Mouse (Mus musculus): ENCODE measurements around the gene Plscr3.

- TF ChIP-seq CTCF (IDR thresholded peaks at IDR 0.05; ENCODE audit: borderline replicate concordance, control insufficient read depth, extremely low read depth, insufficient read depth, low read length, poor library complexity) (no peak), POLR2A (IDR thresholded peaks at IDR 0.05; ENCODE audit: control insufficient read depth, extremely low read depth, insufficient read depth, low read length, poor library complexity) (no peak)
These were observed 37.5 kb downstream of the Plscr3 start for GRCm38 (mm10) chr11:69883527-69884151.

Data from thymus, adult 2 months (tissue).